Mouse (Mus musculus) heart, adult 9 months (tissue): ENCODE results near the gene Fbxo9.
"Not testable (repeated sequence)": the region's sequence is repeated elsewhere in the genome, so short reads cannot be mapped to it uniquely, and the experiment has no call there.

Experiments used
- DNase-seq, 2 experiments: peaks; one replicate each; pipeline ENCODE4 v3.0.0; 2022; ENCODE audit warnings: low spot score in 2 of 2

The Fbxo9 gene

DNA sequence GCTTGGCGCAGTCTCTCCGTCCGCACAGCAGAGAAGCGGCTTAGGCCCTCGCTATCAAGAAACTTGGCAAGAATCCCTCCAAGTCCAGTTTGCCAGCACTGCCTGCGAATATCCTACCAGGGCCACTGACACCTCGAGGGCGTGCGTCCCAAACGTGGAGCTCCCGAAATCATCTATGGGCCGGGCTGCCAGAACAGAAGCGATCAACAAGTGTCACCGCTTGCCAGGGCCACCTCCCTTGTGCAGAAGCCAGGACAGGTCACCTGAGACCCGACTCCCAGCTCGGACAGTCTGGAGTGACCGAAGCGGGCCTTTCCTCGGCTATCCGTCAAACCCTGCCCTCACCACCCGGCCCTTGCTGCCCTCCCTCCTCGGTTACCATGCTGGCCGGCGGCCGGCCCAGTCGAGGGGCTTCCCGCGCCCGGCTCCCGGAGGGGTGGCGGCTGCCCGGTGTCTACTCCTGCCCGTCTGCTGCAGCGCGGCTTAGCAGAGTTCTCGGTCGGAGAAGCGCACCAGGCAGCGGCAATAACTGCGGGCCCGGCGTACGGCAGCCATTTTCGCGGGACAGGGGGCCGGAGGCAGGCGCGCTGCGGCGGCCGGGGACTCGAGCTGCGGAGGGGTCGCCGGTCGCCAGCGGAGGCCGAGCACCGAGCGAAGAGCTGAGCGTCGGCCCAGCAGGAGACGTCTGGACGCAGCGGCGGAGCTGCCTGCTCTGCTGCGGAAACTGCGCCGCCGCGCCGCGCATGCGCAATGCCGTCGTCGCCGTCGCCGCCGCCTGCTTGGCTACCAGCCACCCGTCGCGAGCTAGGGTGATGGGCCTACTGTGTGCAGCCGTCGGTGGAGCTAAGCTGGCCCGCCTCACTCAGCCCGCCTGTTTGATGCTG is 711 bp downstream of the Fbxo9 start:
- peak; percentile 84 to 86 for DNase-seq

DNA sequence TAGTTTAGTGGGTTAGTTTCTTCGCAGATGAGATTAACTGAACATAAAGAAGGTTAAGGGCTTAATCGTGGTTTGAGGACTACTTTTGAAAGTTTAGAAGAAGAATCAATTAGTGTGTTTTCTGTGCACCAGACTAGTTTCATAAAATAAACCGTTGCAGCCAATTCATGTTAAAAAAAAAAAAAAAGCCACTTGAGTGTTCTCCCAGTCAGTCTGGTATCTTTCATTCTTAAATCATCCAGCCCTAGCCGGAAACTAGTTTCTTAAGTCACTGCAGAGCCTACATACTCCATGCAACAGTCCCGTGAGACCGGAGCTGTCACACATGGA is 1.3 kb downstream of the Fbxo9 start:
- no peak for DNase-seq

GRCm38 (mm10) chr9:78106821-78107220 is 2.0 kb downstream of the Fbxo9 start:
- no peak for DNase-seq

DNA sequence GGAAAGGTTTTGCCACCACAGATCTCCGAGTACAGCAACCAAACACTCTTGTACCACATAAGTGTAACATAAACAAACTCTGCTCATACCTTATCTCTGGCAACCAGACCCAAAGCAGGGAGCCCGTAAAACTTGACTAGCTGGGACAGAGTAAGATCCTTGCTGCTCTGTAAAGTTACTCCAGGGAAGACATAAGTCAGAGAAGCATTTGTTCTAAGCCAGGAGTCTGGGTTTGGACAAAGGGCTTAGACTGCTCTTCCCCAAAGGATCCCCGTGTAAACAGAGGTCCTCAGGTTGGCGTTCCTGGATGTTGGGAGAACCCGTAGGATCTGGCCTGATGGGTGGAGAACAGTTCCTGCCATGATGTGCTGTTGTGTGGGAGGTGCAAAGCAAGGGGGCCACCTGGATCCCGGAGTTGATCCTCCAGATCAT is 3.3 kb downstream of the Fbxo9 start:
- DNase-seq = no peak

DNA sequence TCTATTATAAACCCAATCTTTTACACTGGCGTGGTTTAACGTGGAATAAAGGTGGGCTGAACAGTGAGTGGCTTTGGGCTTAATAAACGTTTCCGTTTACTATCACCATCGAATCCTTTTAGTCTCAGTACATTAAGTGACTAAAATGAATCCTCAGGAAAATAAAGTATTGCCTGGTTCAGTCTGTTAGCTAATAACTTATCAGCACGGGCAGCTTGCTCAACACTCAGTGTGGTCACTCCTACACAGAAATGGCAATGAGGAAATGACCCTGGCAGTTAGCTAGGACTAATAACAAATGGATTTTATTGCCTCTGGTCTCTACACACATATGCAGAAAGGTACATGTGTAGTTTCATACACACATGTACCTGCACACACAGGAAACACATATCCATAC is 3.9 kb downstream of the Fbxo9 start:
- no peak for DNase-seq

DNA sequence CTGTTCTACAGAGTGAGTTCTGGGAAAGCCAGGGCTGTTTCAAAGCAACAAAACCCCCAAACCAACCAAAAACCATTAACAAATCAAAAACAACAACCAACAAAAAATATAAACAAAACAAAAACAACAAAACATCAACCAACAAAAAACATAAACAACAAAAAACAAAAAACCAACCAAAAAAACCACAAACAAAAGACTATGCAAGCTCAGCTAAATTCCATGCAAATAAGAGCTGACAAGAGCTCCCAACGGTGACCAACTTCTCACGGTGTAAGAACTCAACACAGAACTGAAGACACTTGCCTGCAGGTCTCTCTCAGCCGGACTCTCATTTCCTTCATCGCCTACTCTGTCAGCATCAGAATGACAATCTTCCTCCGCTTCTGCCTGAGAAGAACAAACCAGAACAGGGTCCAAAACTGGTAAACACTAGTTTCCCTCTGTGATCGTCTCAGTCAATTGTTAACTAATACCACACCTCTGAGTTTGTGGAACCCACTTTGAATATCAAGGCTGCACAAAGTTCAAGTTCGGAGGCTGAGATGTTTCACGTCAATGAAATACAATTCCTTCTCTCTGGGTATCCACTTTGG is 4.8 kb downstream of the Fbxo9 start:
- DNase-seq = no peak

DNA sequence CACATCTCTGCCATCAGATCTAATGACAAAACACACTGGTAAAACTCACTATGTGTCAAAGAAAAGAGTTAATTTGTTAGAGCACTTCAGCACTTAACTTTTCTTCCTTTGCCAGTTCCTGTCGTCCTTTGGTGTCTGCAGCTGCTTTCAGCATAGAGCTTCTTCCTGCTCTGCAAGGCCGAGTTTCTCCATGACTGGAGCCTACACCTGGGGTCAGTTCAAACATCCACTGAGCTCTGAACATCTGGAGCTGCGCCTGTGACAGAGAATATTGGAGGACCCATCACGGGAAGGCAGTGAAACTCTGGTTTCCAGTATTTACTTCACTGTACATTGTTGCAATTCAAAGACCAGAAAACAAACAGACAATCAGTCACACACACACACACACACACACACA is 7.4 kb downstream of the Fbxo9 start:
- no peak for DNase-seq

DNA sequence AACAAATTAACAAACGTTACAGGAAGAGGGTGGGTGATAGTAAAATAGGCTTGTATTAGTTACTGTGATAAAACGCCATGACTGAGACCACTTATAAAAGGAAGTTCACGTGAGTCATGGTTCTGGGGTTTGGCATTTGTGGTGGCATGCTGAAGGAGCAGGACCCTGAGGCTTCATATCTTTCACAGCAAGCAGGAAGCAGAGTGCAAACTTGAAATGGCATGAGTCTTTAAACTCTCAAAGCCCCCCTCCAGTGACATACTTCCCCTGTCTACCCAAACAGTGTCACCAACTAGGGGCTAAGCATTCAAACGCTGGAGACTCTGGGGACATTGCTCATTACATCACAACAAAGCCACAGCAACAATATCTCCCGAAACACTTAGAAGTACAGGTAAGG is 7.9 kb downstream of the Fbxo9 start:
- DNase-seq = no peak

DNA sequence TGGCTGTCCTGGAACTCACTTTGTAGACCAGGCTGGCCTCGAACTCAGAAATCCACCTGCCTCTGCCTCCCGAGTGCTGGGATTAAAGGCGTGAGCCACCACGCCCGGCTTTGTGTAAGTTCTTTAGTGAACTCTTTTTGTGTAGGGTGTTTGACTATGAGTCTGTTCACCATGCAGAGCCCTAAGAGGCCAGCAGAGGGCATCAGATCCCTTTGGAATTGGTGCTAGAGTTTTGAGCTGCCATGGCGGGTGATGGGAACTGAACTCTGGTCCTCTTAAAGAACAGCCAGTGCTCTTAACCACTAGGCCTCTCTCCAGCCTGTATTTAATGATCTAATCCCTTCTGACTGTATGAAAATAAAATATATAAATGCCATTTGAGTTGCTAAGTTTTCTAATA is 12.5 kb downstream of the Fbxo9 start:
- no peak for DNase-seq

- DNase-seq = no peak
These were observed 13.2 kb downstream of the Fbxo9 start for GRCm38 (mm10) chr9:78095686-78096085.

DNA sequence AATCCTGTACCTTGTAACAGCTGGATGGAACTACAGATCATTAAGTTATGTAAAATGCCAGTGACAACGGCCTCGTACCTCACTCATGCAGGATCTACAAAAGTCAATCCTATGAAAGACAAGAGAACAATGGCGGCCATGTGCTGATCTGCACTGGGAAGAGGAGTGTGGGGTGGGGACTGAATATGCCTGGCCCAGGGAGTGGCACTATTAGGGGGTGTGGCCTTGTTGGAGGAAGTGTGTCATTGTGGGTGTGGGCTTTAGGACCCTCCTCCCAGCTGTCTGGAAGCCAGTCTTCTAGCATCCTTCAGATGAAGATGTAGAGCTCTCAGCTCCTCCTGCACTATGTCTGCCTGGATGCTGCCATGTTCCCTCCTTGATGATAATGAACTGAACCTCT is 18.3 kb downstream of the Fbxo9 start:
- DNase-seq = no peak

- no peak for DNase-seq
These were observed 19.0 kb downstream of the Fbxo9 start for GRCm38 (mm10) chr9:78089906-78090305.

- DNase-seq = no peak
These were observed 19.9 kb downstream of the Fbxo9 start for GRCm38 (mm10) chr9:78088971-78089370.

- DNase-seq = peak; percentile 32 to 41
These were observed 20.3 kb downstream of the Fbxo9 start for GRCm38 (mm10) chr9:78088521-78088920.

- DNase-seq = no peak
These were observed 21.1 kb downstream of the Fbxo9 start for GRCm38 (mm10) chr9:78087751-78088150.

- DNase-seq = no peak
These were observed 23.1 kb downstream of the Fbxo9 start for GRCm38 (mm10) chr9:78085722-78086287.

DNA sequence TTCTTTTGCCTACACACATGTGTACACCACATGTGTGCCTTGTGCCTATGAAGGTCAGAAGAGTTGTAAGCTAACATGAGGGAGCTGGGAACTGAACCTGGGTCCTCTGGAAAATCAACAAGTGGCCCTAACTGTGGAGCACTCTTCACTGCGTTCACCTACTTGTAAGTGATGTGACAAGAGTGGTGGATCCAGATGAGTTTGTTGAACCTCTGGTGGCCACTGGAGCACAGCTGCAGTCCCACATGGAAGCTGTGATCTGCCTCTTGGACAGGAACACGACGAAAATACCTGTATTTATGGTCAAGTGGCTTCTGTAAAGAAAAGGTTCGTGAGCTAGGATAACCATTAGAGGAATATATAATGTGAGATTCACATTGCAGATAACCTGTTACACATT is 24.5 kb downstream of the Fbxo9 start:
- no peak for DNase-seq

DNA sequence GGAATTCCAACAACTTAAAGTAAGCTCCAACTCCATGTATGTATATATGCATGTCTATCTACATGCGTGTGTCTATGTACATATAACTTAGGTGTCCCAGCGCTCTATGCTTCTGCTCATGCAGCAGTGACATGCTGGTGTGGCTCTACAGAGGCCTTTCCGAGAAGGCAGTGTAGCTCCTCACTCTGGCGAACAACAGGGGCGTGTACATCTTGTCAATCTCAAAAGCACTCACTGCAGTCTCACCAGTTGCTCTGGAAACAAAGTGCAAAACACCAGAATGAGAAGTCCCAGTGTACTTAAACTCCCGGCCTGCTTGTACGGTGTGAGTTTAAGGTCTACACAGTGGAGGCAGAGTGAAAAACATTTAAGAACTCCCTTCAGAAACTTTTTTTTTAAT is 27.0 kb downstream of the Fbxo9 start:
- DNase-seq = no peak

DNA sequence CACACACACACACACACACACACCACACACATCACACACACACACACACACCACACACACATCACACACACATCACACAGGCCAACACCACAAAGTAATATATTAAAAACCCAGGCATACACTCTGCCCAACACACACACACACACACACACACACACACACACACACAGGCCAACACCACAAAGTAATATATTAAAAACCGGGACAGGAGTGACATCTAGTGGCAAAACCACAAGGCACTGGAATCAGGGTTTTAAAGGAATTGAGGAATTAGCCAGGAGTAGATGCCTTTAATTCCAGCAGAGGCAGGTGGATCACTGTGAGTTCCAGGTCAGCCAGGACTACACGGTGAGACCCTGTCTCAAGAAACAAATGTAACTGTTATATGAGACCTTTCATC is 30.6 kb downstream of the Fbxo9 start:
- no peak for DNase-seq

- DNase-seq = no peak
These were observed 33.6 kb downstream of the Fbxo9 start for GRCm38 (mm10) chr9:78075256-78075655.

- no peak for DNase-seq
These were observed 35.0 kb downstream of the Fbxo9 start for GRCm38 (mm10) chr9:78073713-78074340.

GRCm38 (mm10) chr9:78073291-78073690 is 35.6 kb downstream of the Fbxo9 start:
- not testable (repeated sequence) for DNase-seq

GRCm38 (mm10) chr9:78071626-78072025 is 37.2 kb downstream of the Fbxo9 start:
- DNase-seq = no peak
